Mouse (Mus musculus) central nervous system, embryonic 11.5 days (tissue): ENCODE measurements around the gene Rabl3. TPM values are rescaled to one million over a fixed set of nuclear protein-coding genes. Genes with fewer than 3 reads are reported as not detected.

Experiments used
- polyA plus RNA-seq: library from polyadenylated mRNA; depleted of rRNA; stranded (reverse); fragments of >200 nt; gene quantifications from 2 replicates; pipeline ENCODE4 v1.2.3, GENCODE M21; 2012; rRNA removed

Gene Rabl3
- 13.7 and 18.6 TPM in 2 replicates for polyA plus RNA-seq

GRCm38 (mm10) chr16:37539611-37540580 is at the start of gene Rabl3, which contains the start of gene Gtf2e1:
TSS of gene Rabl3 (plus strand) at chr16:37539885.
TSS of gene Gtf2e1 (minus strand) at chr16:37539789.

DNA sequence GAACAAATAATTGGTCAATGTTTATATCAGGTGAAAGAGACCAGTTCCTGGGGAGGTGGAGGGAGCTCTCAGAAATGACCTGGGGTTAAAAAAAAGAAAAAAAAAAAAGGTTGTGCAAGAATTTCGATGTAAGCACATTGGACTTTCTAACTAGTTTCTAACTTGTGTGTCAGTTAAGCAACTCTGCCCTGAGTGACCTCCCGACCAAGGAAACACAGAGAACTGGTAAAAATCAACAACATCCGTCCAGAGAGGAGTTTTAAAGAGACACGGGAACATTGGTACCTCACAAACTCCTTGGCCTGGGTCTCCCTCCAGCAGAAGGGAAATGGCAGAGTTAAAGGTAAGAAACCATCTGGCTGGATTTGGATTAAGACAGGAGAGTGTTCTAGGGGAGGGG is 40.3 kb downstream of the Rabl3 start, which contains the start of gene Hgd:
Hgd (plus strand) TSS at position 160 of the 400 bp plus-strand sequence.

Other genes starting within 250 kb of the Rabl3 start
- gene Stxbp5l, start 154.9 kb upstream of the Rabl3 start, polyA plus RNA-seq, result 0.71 and 0.78 TPM in 2 replicates
- gene Gtf2e1, start 96 bp upstream of the Rabl3 start, polyA plus RNA-seq, result 35.9 and 38.7 TPM in 2 replicates
- 0.63 and 1.2 TPM in 2 replicates for gene Hgd, start 40.3 kb downstream of the Rabl3 start, polyA plus RNA-seq
- gene Ndufb4, start 114.6 kb downstream of the Rabl3 start, polyA plus RNA-seq, result 17.7 and 52.6 TPM in 2 replicates
- gene Fstl1, start 237.0 kb downstream of the Rabl3 start, polyA plus RNA-seq, result 121 and 202 TPM in 2 replicates